Mouse (Mus musculus) heart, embryonic 15.5 days (tissue): ENCODE results near the gene Prrc2a. TPM values are rescaled to one million over a fixed set of nuclear protein-coding genes. Genes with fewer than 3 reads are reported as not detected.

Experiments
- ATAC-seq: fragments of 200-750 bp; cut with Nextera tagmentation; replicated peaks from 2 replicates; pipeline ENCODE4 v1.8.0; 2017; ENCODE audit warnings: low read depth, moderate TSS enrichment; ENCODE audit not compliant: insufficient number of reproducible peaks, insufficient read depth, low FRiP score
- H3K27ac ChIP-seq: fragments of 300-500 bp; sonication (generic); 2 replicates; pipeline ENCODE4 v1.5.1; 2015; ENCODE audit warnings: mild to moderate bottlenecking, inconsistent platforms
- H3K27me3 ChIP-seq: fragments of 300-500 bp; sonication (generic); 2 replicates; pipeline ENCODE4 v1.6.1; 2015; ENCODE audit warnings: inconsistent platforms
- H3K36me3 ChIP-seq: fragments of 300-500 bp; sonication (generic); 2 replicates; pipeline ENCODE4 v1.6.1; 2015; ENCODE audit warnings: mild to moderate bottlenecking, inconsistent platforms
- H3K4me1 ChIP-seq: fragments of 300-500 bp; sonication (generic); replicated peaks from 2 replicates; pipeline ENCODE4 v1.6.1; 2015; ENCODE audit warnings: inconsistent platforms
- H3K4me2 ChIP-seq: fragments of 300-500 bp; sonication (generic); 2 replicates; pipeline ENCODE4 v1.6.1; 2015; ENCODE audit warnings: inconsistent platforms, mild to moderate bottlenecking, moderate library complexity
- H3K4me3 ChIP-seq: fragments of 300-500 bp; sonication (generic); 2 replicates; pipeline ENCODE4 v1.5.1; 2015; ENCODE audit warnings: mild to moderate bottlenecking, inconsistent platforms
- H3K9ac ChIP-seq: fragments of 300-500 bp; sonication (generic); 2 replicates; pipeline ENCODE4 v1.6.1; 2015; ENCODE audit warnings: mild to moderate bottlenecking, inconsistent platforms
- H3K9me3 ChIP-seq: fragments of 300-500 bp; sonication (generic); replicated peaks from 2 replicates; pipeline ENCODE4 v1.6.1; 2016; ENCODE audit warnings: inconsistent platforms
- WGBS: fragments of 180-500 bp; shearing (Covaris S2); methylation state at CpG from one replicate; pipeline ENCODE4 v1.1.7; 2015; ENCODE audit warnings: mixed read lengths; 5-methylcytosine and 5-hydroxymethylcytosine counted together
- polyA plus RNA-seq: library from polyadenylated mRNA; unstranded; fragments of >200 nt; fragmentation: Nextera tagmentation; extraction: Ambion mirVana; gene quantifications from 2 replicates; pipeline ENCODE4 v1.2.1, GENCODE M21; 2015

Prrc2a gene
- 95.1 and 142 TPM in 2 replicates for polyA plus RNA-seq

DNA sequence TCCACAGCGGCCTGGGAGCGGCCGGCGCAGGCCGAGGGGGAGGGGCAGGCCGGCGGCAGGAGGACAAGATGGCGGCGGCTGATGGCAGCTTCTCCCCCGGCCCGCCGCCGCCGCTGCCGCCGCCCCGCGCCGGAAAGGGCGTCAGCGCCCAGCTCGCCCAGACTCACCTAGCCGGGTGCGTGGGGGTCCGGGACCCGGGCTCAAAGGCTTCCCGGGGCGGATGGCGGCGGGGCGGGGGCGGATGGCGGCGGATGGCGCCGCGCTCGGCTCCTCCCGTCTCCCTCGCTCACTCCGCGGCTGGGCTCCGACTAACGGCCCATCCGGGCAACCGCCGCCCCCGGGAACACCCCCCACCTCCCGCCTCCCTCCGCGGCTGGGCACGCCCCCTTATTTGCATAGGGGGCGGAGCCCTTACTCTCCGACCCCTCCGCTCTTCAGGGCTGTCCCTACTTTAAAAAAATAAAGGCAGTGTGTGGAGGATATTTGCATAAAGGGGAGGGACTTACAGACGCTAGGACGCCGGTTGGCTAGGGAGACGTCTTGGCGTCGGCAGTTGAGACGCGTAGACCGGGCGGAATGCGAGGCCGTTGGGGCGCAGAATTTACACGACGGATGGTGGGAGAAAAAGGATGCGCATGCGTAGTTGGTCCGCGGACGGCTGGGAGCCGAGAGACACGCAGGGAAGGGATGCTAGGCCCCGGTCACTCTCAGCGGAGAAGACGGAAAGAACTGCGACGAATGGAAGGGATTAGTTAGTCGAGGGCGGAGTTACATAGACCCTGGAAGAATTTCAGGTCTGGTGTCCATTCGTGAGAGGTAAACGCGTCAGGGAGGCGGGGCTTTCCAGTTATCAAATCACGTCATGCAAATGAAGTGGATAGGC is at the start of gene Prrc2a:
Gene Prrc2a, minus strand, starts transcription at position 330 of the 883 bp plus-strand sequence.
- Histone ChIP-seq H3K4me3 (peak within 1 kb of the TSS; percentile 92), H3K4me2 (peak within 1 kb of the TSS; percentile 92), H3K27ac (peak within 1 kb of the TSS; percentile 97), H3K9me3 (no peaks in the 10 kb centered on the region), H3K27me3 (no peaks in the 10 kb centered on the region), H3K4me1 (peaks cover 31% of the 10 kb centered on the region), H3K36me3 (peaks cover 19% of the 10 kb centered on the region), H3K9ac (peak within 1 kb of the TSS; percentile 98)
- WGBS, result under 1% methylated on average over 77 of the region's 89 CpGs
- ATAC-seq, result peak; percentile 97

DNA sequence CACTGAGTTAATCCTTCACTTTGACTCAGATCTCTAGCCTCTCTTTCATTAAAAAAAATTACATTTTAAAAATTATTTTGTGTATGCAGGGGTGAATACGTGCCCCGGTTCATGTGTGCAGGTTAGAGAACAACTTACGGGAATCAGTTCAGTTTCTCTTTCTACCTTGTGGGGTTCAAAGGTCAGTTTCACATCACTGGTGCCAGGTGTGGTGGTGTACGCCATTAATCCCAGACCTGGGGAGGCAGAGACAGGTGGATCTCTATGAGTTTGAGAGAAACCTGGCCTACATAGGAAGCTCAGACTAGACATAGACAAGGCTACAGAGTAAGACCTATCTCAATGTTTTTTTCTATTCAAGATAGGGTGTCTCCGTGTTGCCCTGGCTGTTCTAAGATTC is 48.4 kb upstream of the Prrc2a start:
- Histone ChIP-seq H3K27ac (no peak overlapping the region), H3K9me3 (no peaks in the 10 kb centered on the region), H3K27me3 (no peaks in the 10 kb centered on the region), H3K36me3 (no peaks in the 10 kb centered on the region), H3K9ac (no peak overlapping the region), H3K4me1 (0 out of 2 replicates have a peak, but pooled peaks cover 4% of the 10 kb centered on the region), H3K4me3 (no peak overlapping the region), H3K4me2 (no peak overlapping the region)
- no peak for ATAC-seq
- WGBS, result 86% methylated on average over 5 of the region's 5 CpGs

DNA sequence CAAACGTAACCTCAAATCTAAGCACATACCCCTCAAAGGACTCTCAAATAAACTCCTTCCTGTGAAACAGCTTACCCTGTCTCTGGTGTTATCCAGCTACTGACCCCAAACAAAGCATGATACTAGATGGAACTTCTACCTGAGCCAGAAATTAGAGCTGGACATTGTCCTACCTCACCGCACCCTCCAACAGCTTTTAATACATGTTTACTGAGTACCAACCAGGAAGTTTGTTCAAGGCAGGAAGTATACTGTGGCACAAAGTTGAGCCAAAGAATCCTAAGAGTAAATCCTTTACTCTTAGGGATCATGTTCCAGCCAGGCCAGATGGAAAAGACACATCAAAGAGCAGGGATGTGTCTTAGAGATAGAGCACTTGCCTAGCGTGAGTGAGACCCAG is 45.9 kb upstream of the Prrc2a start:
- WGBS, result 61% methylated on average over 3 of the region's 3 CpGs
- Histone ChIP-seq H3K4me2 (no peak overlapping the region), H3K9me3 (no peaks in the 10 kb centered on the region), H3K4me1 (0 out of 2 replicates have a peak, but pooled peaks cover 4% of the 10 kb centered on the region), H3K27ac (no peak overlapping the region), H3K27me3 (peaks cover 5% of the 10 kb centered on the region; the same call in 1 of the 2 replicates), H3K9ac (no peak overlapping the region), H3K4me3 (no peak overlapping the region), H3K36me3 (no peaks in the 10 kb centered on the region)
- no peak for ATAC-seq

DNA sequence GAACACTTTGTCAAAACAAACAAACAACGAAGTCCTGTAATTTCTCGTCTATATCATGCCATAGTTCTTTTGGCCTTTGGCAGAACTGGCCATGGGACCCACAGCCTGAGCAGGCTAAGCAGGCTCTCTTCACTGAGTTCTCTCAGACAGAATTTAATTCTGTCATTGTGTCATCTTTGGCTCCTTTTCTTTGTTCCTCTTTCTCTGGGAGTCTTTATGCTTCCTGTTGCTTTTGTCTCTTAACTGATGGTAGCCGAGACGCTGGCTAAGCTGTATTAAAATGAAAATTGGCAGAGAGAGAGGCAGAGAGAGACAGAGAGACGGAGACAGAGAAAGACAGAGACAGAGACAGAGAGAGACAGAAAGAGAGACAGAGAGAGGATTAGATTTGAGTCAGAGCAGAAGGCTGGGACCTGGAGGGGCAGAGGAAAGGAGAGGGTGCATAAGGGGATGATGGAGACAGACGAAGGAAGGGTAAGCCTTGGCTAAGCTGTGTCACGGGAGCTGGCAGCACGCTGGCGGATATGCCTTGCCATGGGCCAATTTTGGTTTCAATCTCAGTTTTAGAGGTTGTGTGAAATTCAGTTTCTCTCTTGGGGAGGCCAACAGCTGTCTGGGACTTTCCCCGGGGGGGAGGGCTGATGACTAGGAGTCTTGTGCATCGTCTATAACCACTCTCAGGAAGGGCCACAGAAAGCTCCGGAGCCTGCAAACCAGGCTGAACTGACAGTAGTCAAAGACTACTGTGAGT is 45.3 kb upstream of the Prrc2a start:
- 59% methylated on average over 12 of the region's 12 CpGs for WGBS
- Histone ChIP-seq H3K27ac (no peak overlapping the region), H3K4me3 (no peak overlapping the region), H3K36me3 (no peaks in the 10 kb centered on the region), H3K4me1 (peaks cover 7% of the 10 kb centered on the region; the same call in 1 of the 2 replicates), H3K27me3 (peaks cover 11% of the 10 kb centered on the region), H3K9me3 (no peaks in the 10 kb centered on the region), H3K9ac (no peak overlapping the region), H3K4me2 (no peak overlapping the region)
- no peak for ATAC-seq

DNA sequence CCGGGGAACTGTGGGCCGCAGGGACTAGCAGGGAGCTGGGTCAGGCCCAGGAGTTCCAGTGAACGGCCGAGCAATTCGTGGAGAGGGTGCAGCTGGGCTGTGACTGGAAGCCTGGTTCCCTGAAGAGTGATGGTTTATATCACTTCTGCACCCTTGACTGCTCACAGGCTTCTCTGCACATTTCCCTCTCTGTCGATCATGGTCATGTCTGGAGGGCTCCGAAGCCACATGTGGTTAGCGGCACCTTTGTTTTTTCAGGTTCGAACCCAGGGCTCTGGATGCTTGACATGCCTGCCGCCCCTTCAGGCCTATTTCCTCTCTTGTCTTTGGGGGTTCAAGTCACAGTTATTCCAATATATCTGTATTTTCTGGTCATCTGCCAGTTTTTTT is 40.7 kb upstream of the Prrc2a start:
- WGBS, result 48% methylated on average over 10 of the region's 10 CpGs
- Histone ChIP-seq H3K9me3 (no peaks in the 10 kb centered on the region), H3K27me3 (peaks cover 52% of the 10 kb centered on the region), H3K9ac (no peak overlapping the region), H3K4me1 (peaks cover 6% of the 10 kb centered on the region; the same call in 1 of the 2 replicates), H3K27ac (no peak overlapping the region), H3K36me3 (no peaks in the 10 kb centered on the region), H3K4me3 (no peak overlapping the region), H3K4me2 (peak overlapping the region; percentile 16; the same call in 1 of the 2 replicates)
- no peak for ATAC-seq

DNA sequence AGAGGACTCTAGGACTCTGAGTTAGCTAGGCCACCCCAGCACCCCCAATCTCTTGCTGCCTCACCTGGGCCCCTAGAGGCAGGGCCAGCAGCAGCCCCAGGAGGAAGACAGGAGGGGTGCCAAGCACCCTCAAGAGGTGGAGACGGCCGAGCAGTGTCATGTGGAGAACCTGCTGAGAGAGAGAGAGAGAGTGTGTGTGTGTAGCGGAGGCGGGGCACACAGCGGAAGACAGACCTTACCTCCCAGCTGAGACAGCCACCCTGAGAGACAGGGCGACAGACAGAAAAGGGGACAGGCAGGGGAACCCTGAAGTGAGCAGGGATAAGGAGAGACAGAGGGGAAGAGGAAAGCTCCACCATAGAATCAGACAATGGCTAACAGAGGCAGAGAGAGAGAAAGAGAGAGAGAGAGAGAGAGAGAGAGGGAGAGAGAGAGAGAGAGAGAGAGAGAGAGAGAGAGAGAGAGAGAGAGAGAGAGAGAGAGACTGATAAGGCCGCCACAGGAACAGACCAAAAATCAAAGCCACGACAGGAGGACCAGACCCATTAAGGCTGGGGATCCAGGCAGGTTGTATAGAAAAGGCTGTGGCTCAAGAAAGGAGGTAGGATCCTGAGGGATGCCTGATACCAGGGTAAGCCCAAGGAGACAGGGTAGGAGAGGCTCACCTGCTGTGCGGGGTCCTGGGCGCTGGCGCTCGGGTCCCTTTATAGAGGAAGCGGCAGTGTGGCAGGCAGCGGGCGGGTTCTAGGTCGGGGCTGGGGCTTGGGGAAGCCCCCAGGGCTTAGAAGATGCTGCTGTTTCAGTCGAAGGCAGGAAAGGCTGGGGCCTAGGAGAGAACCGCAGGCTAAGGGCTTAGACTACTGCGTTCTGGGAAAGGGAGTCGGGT is 40.0 kb upstream of the Prrc2a start, which contains the start of gene Lta:
Gene Lta, minus strand, starts transcription at position 858 of the 886 bp plus-strand sequence.
- no peak for ATAC-seq
- Histone ChIP-seq H3K4me2 (peak within 1 kb of the TSS; percentile 16; the same call in 1 of the 2 replicates), H3K4me3 (no peak within 1 kb of the TSS), H3K9me3 (no peaks in the 10 kb centered on the region), H3K27me3 (peaks cover 59% of the 10 kb centered on the region), H3K27ac (no peak within 1 kb of the TSS), H3K9ac (no peak within 1 kb of the TSS), H3K36me3 (no peaks in the 10 kb centered on the region), H3K4me1 (peaks cover 6% of the 10 kb centered on the region; the same call in 1 of the 2 replicates)
- WGBS, result 24% methylated on average over 20 of the region's 20 CpGs

DNA sequence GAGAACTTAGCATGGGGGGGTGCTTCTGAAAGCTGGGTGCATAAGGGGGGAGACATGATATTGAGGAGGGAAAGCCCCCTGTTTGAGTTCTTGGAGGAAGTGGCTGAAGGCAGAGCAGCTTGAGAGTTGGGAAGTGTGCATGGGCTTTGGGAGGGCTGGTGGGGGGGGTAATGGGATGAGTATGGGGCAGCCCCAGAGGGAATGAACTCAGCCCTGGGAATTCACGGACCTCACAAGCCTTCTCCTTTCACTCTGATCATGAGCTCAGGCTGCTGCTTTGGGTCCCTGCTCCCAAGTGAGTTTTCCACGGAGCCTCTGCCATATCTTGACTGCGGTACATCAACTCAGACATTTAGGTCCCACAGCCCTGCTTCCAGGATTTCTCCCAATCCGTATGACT is 37.7 kb upstream of the Prrc2a start:
- peaks cover 73% of the 10 kb centered on the region for H3K27me3 ChIP-seq
- H3K9ac ChIP-seq, result no peak overlapping the region
- WGBS, result 68% methylated on average over 4 of the region's 4 CpGs
- no peak overlapping the region for H3K4me2 ChIP-seq
- no peaks in the 10 kb centered on the region for H3K9me3 ChIP-seq
- peaks cover 6% of the 10 kb centered on the region; the same call in 1 of the 2 replicates for H3K4me1 ChIP-seq
- H3K4me3 ChIP-seq, result no peak overlapping the region
- no peaks in the 10 kb centered on the region for H3K36me3 ChIP-seq
- H3K27ac ChIP-seq, result no peak overlapping the region
- no peak for ATAC-seq

DNA sequence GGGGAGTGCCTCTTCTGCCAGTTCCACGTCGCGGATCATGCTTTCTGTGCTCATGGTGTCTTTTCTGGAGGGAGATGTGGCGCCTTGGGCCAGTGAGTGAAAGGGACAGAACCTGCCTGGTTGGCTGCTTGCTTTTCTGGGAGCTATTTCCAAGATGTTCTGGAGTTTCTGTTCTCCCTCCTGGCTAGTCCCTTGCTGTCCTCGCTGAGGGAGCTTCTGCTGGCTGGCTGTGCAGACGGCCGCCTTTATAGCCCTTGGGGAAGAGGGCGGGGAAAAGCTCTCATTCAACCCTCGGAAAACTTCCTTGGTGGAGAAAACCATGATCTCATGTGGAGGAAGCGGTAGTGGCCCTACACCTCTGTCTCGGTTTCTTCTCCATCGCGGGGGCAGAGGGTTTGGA is 37.1 kb upstream of the Prrc2a start, which contains the start of gene Tnf:
Gene Tnf, minus strand, starts transcription at position 221 of the 400 bp plus-strand sequence.
- no peak for ATAC-seq
- WGBS, result 27% methylated on average over 13 of the region's 13 CpGs
- Histone ChIP-seq H3K36me3 (no peaks in the 10 kb centered on the region), H3K9ac (0 out of 2 replicates have a peak within 1 kb of the TSS, but pooled peaks have one; percentile 28), H3K4me1 (peaks cover 6% of the 10 kb centered on the region; the same call in 1 of the 2 replicates), H3K27me3 (peaks cover 78% of the 10 kb centered on the region), H3K4me2 (peak within 1 kb of the TSS; percentile 21; the same call in 1 of the 2 replicates), H3K27ac (no peak within 1 kb of the TSS), H3K4me3 (peak within 1 kb of the TSS; percentile 18), H3K9me3 (no peaks in the 10 kb centered on the region)

DNA sequence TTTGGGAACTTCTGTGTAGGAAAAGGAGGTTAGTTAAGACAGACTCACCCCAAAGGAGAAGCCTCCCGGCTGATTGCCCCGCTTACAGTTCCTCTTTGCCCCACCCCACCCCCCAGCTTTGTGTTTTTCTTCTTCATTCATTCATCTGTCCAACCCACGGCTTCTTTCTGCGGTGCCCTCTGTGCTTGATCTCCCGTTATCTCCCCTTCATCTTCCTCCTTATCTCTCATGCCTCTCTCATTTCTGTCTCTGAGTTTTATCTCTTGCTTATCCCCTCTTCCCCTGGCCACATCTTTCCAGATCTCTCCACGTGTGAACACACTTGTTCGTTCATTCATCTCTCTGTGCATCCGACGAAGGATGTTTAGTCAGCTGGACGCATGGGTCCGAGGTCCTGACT is 36.4 kb upstream of the Prrc2a start:
- Histone ChIP-seq H3K27ac (no peak overlapping the region), H3K4me1 (peaks cover 11% of the 10 kb centered on the region)
- 48% methylated on average over 11 of the region's 11 CpGs for WGBS

DNA sequence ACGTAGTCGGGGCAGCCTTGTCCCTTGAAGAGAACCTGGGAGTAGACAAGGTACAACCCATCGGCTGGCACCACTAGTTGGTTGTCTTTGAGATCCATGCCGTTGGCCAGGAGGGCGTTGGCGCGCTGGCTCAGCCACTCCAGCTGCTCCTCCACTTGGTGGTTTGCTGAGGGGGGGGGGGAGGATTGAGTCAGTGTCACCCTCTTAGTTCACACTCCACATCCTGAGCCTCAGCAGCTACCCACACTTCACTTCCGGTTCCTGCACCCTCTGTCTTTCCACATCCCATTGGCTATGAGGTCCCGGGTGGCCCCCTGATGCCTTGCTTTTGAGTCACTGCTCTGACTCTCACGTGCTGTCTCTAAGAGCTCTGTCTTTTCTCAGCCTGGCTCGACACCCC is 35.7 kb upstream of the Prrc2a start:
- no peak overlapping the region for H3K27ac ChIP-seq
- WGBS, result 68% methylated on average over 11 of the region's 11 CpGs
- peaks cover 85% of the 10 kb centered on the region for H3K27me3 ChIP-seq
- 0 out of 2 replicates have a peak overlapping the region, but pooled peaks have one; percentile 21 for H3K4me2 ChIP-seq
- no peak overlapping the region for H3K4me3 ChIP-seq
- no peaks in the 10 kb centered on the region for H3K36me3 ChIP-seq
- no peak for ATAC-seq
- no peaks in the 10 kb centered on the region for H3K9me3 ChIP-seq
- H3K9ac ChIP-seq, result no peak overlapping the region
- H3K4me1 ChIP-seq, result peaks cover 18% of the 10 kb centered on the region

More for the DNA sequence above, 36.4 kb upstream of the Prrc2a start:
- Histone ChIP-seq H3K4me3 (peak overlapping the region; percentile 18), H3K4me2 (peak overlapping the region; percentile 21; the same call in 1 of the 2 replicates), H3K9ac (no peak overlapping the region), H3K9me3 (no peaks in the 10 kb centered on the region), H3K27me3 (peaks cover 79% of the 10 kb centered on the region), H3K36me3 (no peaks in the 10 kb centered on the region)
- no peak for ATAC-seq
